Mouse (Mus musculus) gastrocnemius, postnatal 14 days (tissue): ENCODE results near the gene Apc2. TPM values are rescaled to one million over a fixed set of nuclear protein-coding genes. Genes with fewer than 3 reads are reported as not detected.
"Not testable (repeated sequence)": the region's sequence is repeated elsewhere in the genome, so short reads cannot be mapped to it uniquely, and the experiment has no call there.

Experiments used
- DNase-seq: peaks from one replicate; pipeline ENCODE4 v3.0.0; 2021; ENCODE audit warnings: mixed read lengths
- intact Hi-C: fragments of 180-260 bp; cut with DNase I; formaldehyde crosslinking; loops from one replicate; pipeline ENCODE4 v1.15.1; 2025; ENCODE audit warnings: low total_unique reads
- total RNA-seq, 2 experiments: library from RNA; stranded (reverse); gene quantifications; 2 replicates each; pipeline ENCODE4 v1.2.3; 2021

The Apc2 gene
- total RNA-seq, 2 experiments from 2014 or later: 0.93 to 1.2 TPM

GRCm38 (mm10) chr10:80332525-80332989, 36.8 kb downstream of the Apc2 start:
- no peak for DNase-seq
- intact Hi-C loops: no loop called here

- intact Hi-C loops: no loop called here
- no peak for DNase-seq
Observed at GRCm38 (mm10) chr10:80336263-80336662, 40.5 kb downstream of the Apc2 start.

- intact Hi-C loops: no loop called here
- DNase-seq: peak; percentile 85
Observed at GRCm38 (mm10) chr10:80339941-80340750, 44.4 kb downstream of the Apc2 start.

GRCm38 (mm10) chr10:80341026-80341425, 45.2 kb downstream of the Apc2 start:
- DNase-seq: no peak

GRCm38 (mm10) chr10:80341491-80342304, 45.9 kb downstream of the Apc2 start:
- peak; percentile 11 for DNase-seq
- intact Hi-C loops: no loop called here

More at GRCm38 (mm10) chr10:80341026-80341425, 45.2 kb downstream of the Apc2 start:
- intact Hi-C loops: no loop called here

GRCm38 (mm10) chr10:80342305-80342748, 46.5 kb downstream of the Apc2 start:
- DNase-seq: no peak
- intact Hi-C loops: no loop called here

GRCm38 (mm10) chr10:80342749-80343424, 47.1 kb downstream of the Apc2 start:
- DNase-seq: peak; percentile 42
- intact Hi-C loops: no loop called here

- intact Hi-C loops: no loop called here
- peak; percentile 5 for DNase-seq
Observed at GRCm38 (mm10) chr10:80343425-80343895, 47.7 kb downstream of the Apc2 start.

- peak; percentile 15 for DNase-seq
Observed at GRCm38 (mm10) chr10:80344131-80344661, 48.4 kb downstream of the Apc2 start.

GRCm38 (mm10) chr10:80345122-80345521, 49.3 kb downstream of the Apc2 start:
- DNase-seq: peak; percentile 13
- intact Hi-C loops: no loop called here

More at GRCm38 (mm10) chr10:80344131-80344661, 48.4 kb downstream of the Apc2 start:
- intact Hi-C loops: no loop called here

GRCm38 (mm10) chr10:80345929-80346328, 50.2 kb downstream of the Apc2 start:
- DNase-seq: not testable (repeated sequence)
- intact Hi-C loops: loop anchor here (2.0 kb wide), 1 partner anchor 29 kb away; no protein-coding TSS in a partner anchor

- peak; percentile 44 for DNase-seq
- intact Hi-C loops: loop anchor here (2.0 kb wide), 1 partner anchor 27 kb away; no protein-coding TSS in a partner anchor
Observed at GRCm38 (mm10) chr10:80347514-80347967, 51.8 kb downstream of the Apc2 start.

GRCm38 (mm10) chr10:80348244-80348781, 52.5 kb downstream of the Apc2 start, which contains the start of gene Adamtsl5:
Gene Adamtsl5 (minus strand): TSS chr10:80348412.
- intact Hi-C loops: no loop called here

GRCm38 (mm10) chr10:80348981-80349380, 53.2 kb downstream of the Apc2 start:
- peak; percentile 61 for DNase-seq
- intact Hi-C loops: no loop called here

More at GRCm38 (mm10) chr10:80348244-80348781, 52.5 kb downstream of the Apc2 start, which contains the start of gene Adamtsl5:
- DNase-seq: peak; percentile 80

GRCm38 (mm10) chr10:80350292-80350691, 54.5 kb downstream of the Apc2 start:
- peak; percentile 86 for DNase-seq
- intact Hi-C loops: loop anchor here (5.0 kb wide), 1 partner anchor 53 kb away; the partner anchor contains the start of gene Apc2

GRCm38 (mm10) chr10:80351896-80352295, 56.1 kb downstream of the Apc2 start:
- intact Hi-C loops: loop anchor here (5.0 kb wide), 1 partner anchor 55 kb away; the partner anchor contains the start of gene Apc2
- no peak for DNase-seq

- intact Hi-C loops: loop anchor here (5.0 kb wide), 1 partner anchor 55 kb away; the partner anchor contains the start of gene Apc2
- no peak for DNase-seq
Observed at GRCm38 (mm10) chr10:80352727-80353126, 57.0 kb downstream of the Apc2 start.

- intact Hi-C loops: no loop called here
- no peak for DNase-seq
Observed at GRCm38 (mm10) chr10:80355431-80355830, 59.7 kb downstream of the Apc2 start.
